In the genomic region with DNA sequence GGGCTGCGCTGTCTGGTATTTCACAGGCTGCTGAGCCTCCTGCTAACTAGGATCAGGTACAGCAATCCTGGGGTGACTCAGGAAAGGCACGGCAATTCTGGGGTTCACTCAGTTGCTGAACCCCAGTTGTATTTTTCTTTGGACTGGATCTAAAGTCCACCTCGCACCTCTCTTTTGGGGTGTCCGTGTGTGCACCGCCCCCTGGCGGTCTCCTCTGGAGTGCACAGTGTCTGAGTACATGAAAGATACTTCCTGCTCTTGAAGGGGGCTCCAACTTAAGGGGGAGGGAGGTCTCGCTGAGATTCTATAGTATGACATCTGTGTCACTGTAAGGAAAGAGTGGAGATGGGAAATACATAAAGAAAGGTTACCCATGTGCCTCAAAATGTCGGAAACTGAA, we compare ENCODE assay signal across 9 mouse cellular contexts.
DNase-seq lines count a peak whose midpoint lies in the region; ATAC-seq and TF ChIP-seq lines count a peak whose summit lies in the region.
"Had no signal": no experiment of that assay in that cellular context is flagged by ENCODE, and none has a peak within 500 bp of the region (broad histone marks: within the 10 kb centered on the region; RNA-seq: fewer than 3 reads in every experiment).

No protein-coding gene starts in this region.

- H3K4me3 ChIP-seq in liver, adult 2 months (ENCODE audit: insufficient read depth, low read depth, low read length) = no peak overlapping the region
- H3K4me3 ChIP-seq in liver, embryonic 12.5 days = no peak overlapping the region

- peak; percentile 23 for DNase-seq in embryo, embryonic 9.5 days (ENCODE audit: extremely low spot score)
- no peak for DNase-seq in embryo, embryonic 11 days
- no peak for DNase-seq in liver, adult 2 months (ENCODE audit: extremely low read depth, low read depth, low spot score)
- peak; percentile 25 for DNase-seq in NIH3T3 (ENCODE audit: low read depth)
- no peak for DNase-seq in natural killer cell, adult 2 months (ENCODE audit: low spot score in 2 of 2)
- DNase-seq in left cerebral cortex, postnatal 4 days = no peak

- no peaks in the 10 kb centered on the region for H3K79me2 ChIP-seq in liver, adult 2 months (ENCODE audit: control insufficient read depth, insufficient read depth, low read length)

- H3K4me2 ChIP-seq in liver, embryonic 12.5 days = no peak overlapping the region
- H3K4me2 ChIP-seq: heart, embryonic 11.5 days had no signal

- no peaks in the 10 kb centered on the region for H3K4me1 ChIP-seq in liver, adult 2 months (ENCODE audit: control insufficient read depth, insufficient read depth, low read length)
- no peaks in the 10 kb centered on the region for H3K4me1 ChIP-seq in liver, embryonic 12.5 days

- H3K9me3 ChIP-seq in liver, embryonic 12.5 days (replicated peaks) = no peaks in the 10 kb centered on the region

- peak; percentile 52 for TF ChIP-seq CTCF in liver, adult 2 months (IDR thresholded peaks at IDR 0.05; ENCODE audit: low read depth, low read length)

- WGBS in liver, adult 2 months = 55% methylated on average over 8 of the region's 8 CpGs
- WGBS in liver, embryonic 12.5 days (ENCODE audit: insufficient replicate concordance) = 44% methylated on average over 8 of the region's 8 CpGs

- intact Hi-C loops in left cerebral cortex, postnatal 4 days (cut with DNase I) = no loop called here

- no peak overlapping the region for H3K27ac ChIP-seq in liver, adult 2 months (replicated peaks; ENCODE audit: insufficient read depth, low read depth, low read length)
- H3K27ac ChIP-seq in liver, embryonic 12.5 days = no peak overlapping the region

- H3K36me3 ChIP-seq in liver, adult 2 months (ENCODE audit: control insufficient read depth, insufficient read depth, low read length) = no peaks in the 10 kb centered on the region
- no peaks in the 10 kb centered on the region for H3K36me3 ChIP-seq in liver, embryonic 12.5 days

- no peak for TF ChIP-seq POLR2A in liver, adult 2 months (IDR thresholded peaks at IDR 0.05; ENCODE audit: extremely low read depth, insufficient read depth, low read length)

- no peaks in the 10 kb centered on the region for H3K27me3 ChIP-seq in liver, adult 2 months (ENCODE audit: control insufficient read depth, insufficient read depth, low read length)
- no peaks in the 10 kb centered on the region for H3K27me3 ChIP-seq in liver, embryonic 12.5 days (replicated peaks)

- no peak for ATAC-seq in liver, embryonic 12.5 days
- peak; percentile 53; the same call in 1 of the 2 replicates for ATAC-seq in megakaryocyte progenitor cell, adult 5-6 weeks (replicated peaks; ENCODE audit: poor library complexity)

- no peak overlapping the region for H3K9ac ChIP-seq in liver, adult 2 months (ENCODE audit: low read depth, low read length)
- no peak overlapping the region for H3K9ac ChIP-seq in liver, embryonic 12.5 days

Comparison
In these comparisons a context has a peak if more than half of its experiments do, and no peak if none do; other contexts are left out.
1. DNase-seq: peak in embryo, embryonic 9.5 days (single experiment) and NIH3T3 (single experiment); none in embryo, embryonic 11 days (single experiment), liver, adult 2 months (single experiment), natural killer cell, adult 2 months (0 of 2) and left cerebral cortex, postnatal 4 days (single experiment).